Mouse (Mus musculus): Measurements from ENCODE around the gene March5.

- TF ChIP-seq CTCF (conservative IDR thresholded peaks at IDR 0.05; ENCODE audit: insufficient read depth, insufficient read length, low read depth, low read length) (no peak), POLR2A (IDR thresholded peaks at IDR 0.05; ENCODE audit: low read depth, low read length) (no peak)
Observed at GRCm38 (mm10) chr19:37172096-37172495, 35.2 kb upstream of the March5 start.

All from kidney, adult 2 months (tissue).